Mouse (Mus musculus): ENCODE measurements at regions not wholly inside any gene's neighbourhood (a gene's known extent, or its start where the extent isn't known, plus 50 kb on each side); places are given as distances from the start of the nearest gene placed in this dataset.

GRCm38 (mm10) chr3:105374306-105374705, 77.8 kb upstream of the Kcnd3 start:
- H3K27me3 ChIP-seq = no peaks in the 10 kb centered on the region
- in situ Hi-C loops (cut with MboI; ENCODE audit: low pct_unique_long_range_greater_than_20kb) = no loop called here
- no peak for DNase-seq (ENCODE audit: low read depth, low spot score)
- ChIA-PET POLR2A (interaction anchor here (0.9 kb wide), 1 partner anchor 19 kb away, joined by 3 read pairs; no protein-coding TSS in a partner anchor), CTCF (no interaction called here)
- TF ChIP-seq CTCF (IDR thresholded peaks at IDR 0.05) = no peak
- ATAC-seq = no peak

- DNase-seq (ENCODE audit: low read depth, low spot score) = no peak
- ChIA-PET CTCF (no interaction called here), POLR2A (interaction anchor here (0.9 kb wide), 1 partner anchor 18 kb away, joined by 3 read pairs; no protein-coding TSS in a partner anchor)
- no peaks in the 10 kb centered on the region for H3K27me3 ChIP-seq
- no peak for ATAC-seq
- TF ChIP-seq CTCF (IDR thresholded peaks at IDR 0.05) = no peak
- in situ Hi-C loops (cut with MboI; ENCODE audit: low pct_unique_long_range_greater_than_20kb) = no loop called here
These were observed 77.3 kb upstream of the Kcnd3 start for GRCm38 (mm10) chr3:105374836-105375235.

GRCm38 (mm10) chr3:105375383-105375782, 76.7 kb upstream of the Kcnd3 start:
- ChIA-PET CTCF (no interaction called here), POLR2A (no interaction called here)
- no peak for ATAC-seq
- TF ChIP-seq CTCF (IDR thresholded peaks at IDR 0.05) = no peak
- H3K27me3 ChIP-seq = no peaks in the 10 kb centered on the region
- in situ Hi-C loops (cut with MboI; ENCODE audit: low pct_unique_long_range_greater_than_20kb) = no loop called here
- no peak for DNase-seq (ENCODE audit: low read depth, low spot score)

- DNase-seq (ENCODE audit: low read depth, low spot score) = no peak
- no peak for TF ChIP-seq CTCF (IDR thresholded peaks at IDR 0.05)
- in situ Hi-C loops (cut with MboI; ENCODE audit: low pct_unique_long_range_greater_than_20kb) = no loop called here
- ChIA-PET POLR2A (no interaction called here), CTCF (no interaction called here)
- no peak for ATAC-seq
- no peaks in the 10 kb centered on the region for H3K27me3 ChIP-seq
These were observed 76.3 kb upstream of the Kcnd3 start for GRCm38 (mm10) chr3:105375820-105376219.

- no peak for ATAC-seq
- TF ChIP-seq CTCF (IDR thresholded peaks at IDR 0.05) = no peak
- H3K27me3 ChIP-seq = no peaks in the 10 kb centered on the region
- ChIA-PET CTCF (no interaction called here), POLR2A (no interaction called here)
- in situ Hi-C loops (cut with MboI; ENCODE audit: low pct_unique_long_range_greater_than_20kb) = no loop called here
- DNase-seq (ENCODE audit: low read depth, low spot score) = no peak
These were observed 75.8 kb upstream of the Kcnd3 start for GRCm38 (mm10) chr3:105376346-105376745.

- in situ Hi-C loops (cut with MboI; ENCODE audit: low pct_unique_long_range_greater_than_20kb) = no loop called here
- no peak for ATAC-seq
- POLR2A ChIA-PET = no interaction called here
These were observed 71.3 kb upstream of the Kcnd3 start for GRCm38 (mm10) chr3:105380818-105381217.

GRCm38 (mm10) chr3:105392611-105393514, 59.3 kb upstream of the Kcnd3 start:
- CTCF ChIA-PET = interaction anchor here (0.8 to 1.5 kb wide), 3 partner anchors 11 to 42 kb away, joined by 3 to 5 read pairs (median 3); no protein-coding TSS in a partner anchor
- TF ChIP-seq CTCF (IDR thresholded peaks at IDR 0.05) = no peak
- H3K27me3 ChIP-seq = no peaks in the 10 kb centered on the region
- in situ Hi-C loops (cut with MboI; ENCODE audit: low pct_unique_long_range_greater_than_20kb) = no loop called here
- DNase-seq (ENCODE audit: low read depth, low spot score) = no peak
- POLR2A ChIA-PET = interaction anchor here (0.6 to 0.9 kb wide), 2 partner anchors 18 to 290 kb away, joined by 3 read pairs; no protein-coding TSS in a partner anchor
- ATAC-seq = peak; percentile 48

More at GRCm38 (mm10) chr3:105380818-105381217, 71.3 kb upstream of the Kcnd3 start:
- CTCF ChIA-PET = interaction anchor here (1.3 kb wide), 1 partner anchor 106 kb away, joined by 3 read pairs; no protein-coding TSS in a partner anchor
- no peak for DNase-seq (ENCODE audit: low read depth, low spot score)
- no peak for TF ChIP-seq CTCF (IDR thresholded peaks at IDR 0.05)
- H3K27me3 ChIP-seq = no peaks in the 10 kb centered on the region

Measured in Patski (cell line).